Mouse (Mus musculus): Measurements from ENCODE around the gene Rgl2.

Gene Rgl2

GRCm38 (mm10) chr17:33908331-33909076, 20.8 kb upstream of the Rgl2 start:
- peak in 1 of 2 experiments; percentile 40 for DNase-seq (ENCODE audit: low spot score in 2 of 2)

GRCm38 (mm10) chr17:33909077-33909868, 20.1 kb upstream of the Rgl2 start, which contains the start of gene Daxx:
Gene Daxx, plus strand, starts transcription at chr17:33909414.
- peak; percentile 100 for DNase-seq (ENCODE audit: low spot score in 2 of 2)

DNA sequence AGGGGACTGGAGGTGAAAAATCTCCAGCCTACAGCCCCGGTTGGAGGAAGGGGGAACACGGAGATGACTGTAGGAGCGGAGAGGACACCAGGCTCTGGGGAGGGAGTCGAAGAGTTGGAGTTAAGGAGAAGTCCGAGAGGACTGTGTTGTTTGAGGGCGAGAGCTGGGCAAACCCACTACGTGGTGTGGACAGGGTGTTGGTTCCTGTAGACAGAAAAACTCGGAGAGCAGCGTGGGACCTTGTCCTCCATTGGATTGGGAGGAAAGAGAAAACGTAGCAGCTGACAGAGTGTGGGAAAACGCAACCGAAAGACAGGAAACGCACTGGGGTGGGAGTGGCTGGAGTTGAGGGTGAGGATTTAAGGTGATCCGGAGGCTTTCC, 19.5 kb upstream of the Rgl2 start:
- peak; percentile 57 to 69 for DNase-seq (ENCODE audit: low spot score in 2 of 2)

GRCm38 (mm10) chr17:33910346-33911051, 18.8 kb upstream of the Rgl2 start:
- no peak for DNase-seq (ENCODE audit: low spot score in 2 of 2)

- DNase-seq (ENCODE audit: low spot score in 2 of 2), result no peak
Measured at GRCm38 (mm10) chr17:33911052-33911812, 18.1 kb upstream of the Rgl2 start.

DNA sequence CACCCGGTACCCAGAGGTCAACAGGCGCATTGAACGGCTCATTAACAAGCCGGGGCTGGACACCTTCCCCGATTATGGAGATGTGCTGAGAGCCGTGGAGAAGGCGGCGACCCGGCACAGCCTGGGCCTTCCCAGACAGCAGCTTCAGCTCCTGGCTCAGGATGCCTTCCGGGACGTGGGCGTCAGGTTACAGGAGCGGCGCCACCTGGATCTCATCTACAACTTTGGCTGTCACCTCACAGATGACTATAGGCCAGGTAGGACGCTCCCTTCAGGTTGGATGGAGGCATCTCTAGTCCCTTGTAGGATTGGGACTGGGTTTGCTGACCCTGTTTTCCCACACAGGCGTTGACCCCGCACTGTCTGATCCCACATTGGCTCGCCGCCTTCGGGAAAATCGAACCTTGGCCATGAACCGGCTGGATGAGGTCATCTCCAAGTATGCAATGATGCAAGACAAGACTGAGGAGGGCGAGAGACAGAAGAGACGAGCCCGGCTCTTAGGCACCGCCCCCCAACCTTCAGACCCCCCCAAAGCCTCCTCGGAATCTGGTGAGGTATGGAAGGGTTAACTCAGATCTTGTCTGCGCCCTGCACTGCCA, 17.4 kb upstream of the Rgl2 start:
- DNase-seq (ENCODE audit: low spot score in 2 of 2), result no peak

- no peak for DNase-seq (ENCODE audit: low spot score in 2 of 2)
Measured at GRCm38 (mm10) chr17:33913264-33913663, 16.1 kb upstream of the Rgl2 start.

GRCm38 (mm10) chr17:33913905-33914304, 15.4 kb upstream of the Rgl2 start:
- no peak for DNase-seq (ENCODE audit: low spot score in 2 of 2)

GRCm38 (mm10) chr17:33914969-33915391, 14.4 kb upstream of the Rgl2 start:
- no peak for DNase-seq (ENCODE audit: low spot score in 2 of 2)

DNA sequence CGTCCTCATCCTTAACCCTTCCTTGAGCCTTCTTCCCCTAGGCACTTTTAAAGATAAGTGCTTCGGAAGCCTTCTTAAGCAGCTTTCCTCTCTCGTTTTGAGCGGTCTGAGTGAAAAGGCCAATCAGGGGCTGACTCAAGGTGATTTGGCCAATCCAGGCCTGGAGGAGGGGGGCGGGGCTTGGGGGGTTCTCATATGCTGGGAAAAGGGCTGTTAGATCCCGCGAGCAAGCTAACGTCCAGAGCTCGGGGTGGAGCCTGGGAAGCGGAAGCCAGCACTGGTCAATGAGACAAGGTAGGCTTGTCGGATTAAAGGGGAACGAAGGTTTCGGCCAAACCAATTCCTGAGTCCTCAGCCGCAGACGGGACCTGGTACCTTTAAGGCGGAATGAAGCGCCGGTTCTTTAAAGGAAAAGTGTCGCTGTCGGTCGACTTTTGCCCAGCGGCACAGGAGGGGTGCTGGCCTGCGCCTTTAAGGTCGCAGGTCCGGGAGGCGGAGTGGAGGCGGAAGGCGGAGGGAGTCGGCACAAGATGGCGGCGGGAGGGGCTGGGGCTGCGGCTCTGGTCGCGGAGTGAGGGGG, 13.6 kb upstream of the Rgl2 start, which contains the start of the genes Tapbp and Zbtb22:
Gene Tapbp (plus strand): TSS at position 229 of the 580 bp plus-strand sequence.
Gene Zbtb22 (plus strand): TSS at position 234 of the 580 bp plus-strand sequence.
- peak; percentile 93 to 95 for DNase-seq (ENCODE audit: low spot score in 2 of 2)

DNA sequence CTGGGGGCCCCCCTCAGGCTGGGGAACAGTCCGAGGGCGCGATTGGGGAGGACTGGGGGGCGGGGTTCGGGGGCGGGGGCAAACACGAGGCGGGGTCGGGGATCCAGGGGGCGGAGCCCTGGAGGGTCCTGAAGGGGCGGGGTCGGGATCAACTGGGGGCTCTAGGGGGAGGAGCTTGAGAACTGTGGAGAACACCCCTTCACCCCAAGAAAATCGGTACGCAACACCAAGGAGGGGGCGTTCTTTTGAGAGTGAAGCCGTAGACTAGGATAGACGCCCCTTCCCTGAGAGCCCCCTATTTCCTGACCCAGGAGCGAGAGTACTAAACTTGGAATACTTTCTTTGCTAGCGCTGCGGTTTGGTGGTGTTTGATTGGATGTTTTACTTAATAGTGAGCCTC, 13.0 kb upstream of the Rgl2 start:
- DNase-seq (ENCODE audit: low spot score in 2 of 2), result no peak

- DNase-seq (ENCODE audit: low spot score in 2 of 2), result no peak
Measured at GRCm38 (mm10) chr17:33916847-33917655, 12.3 kb upstream of the Rgl2 start.

- no peak for DNase-seq (ENCODE audit: low spot score in 2 of 2)
Measured at GRCm38 (mm10) chr17:33917656-33918292, 11.6 kb upstream of the Rgl2 start.

DNA sequence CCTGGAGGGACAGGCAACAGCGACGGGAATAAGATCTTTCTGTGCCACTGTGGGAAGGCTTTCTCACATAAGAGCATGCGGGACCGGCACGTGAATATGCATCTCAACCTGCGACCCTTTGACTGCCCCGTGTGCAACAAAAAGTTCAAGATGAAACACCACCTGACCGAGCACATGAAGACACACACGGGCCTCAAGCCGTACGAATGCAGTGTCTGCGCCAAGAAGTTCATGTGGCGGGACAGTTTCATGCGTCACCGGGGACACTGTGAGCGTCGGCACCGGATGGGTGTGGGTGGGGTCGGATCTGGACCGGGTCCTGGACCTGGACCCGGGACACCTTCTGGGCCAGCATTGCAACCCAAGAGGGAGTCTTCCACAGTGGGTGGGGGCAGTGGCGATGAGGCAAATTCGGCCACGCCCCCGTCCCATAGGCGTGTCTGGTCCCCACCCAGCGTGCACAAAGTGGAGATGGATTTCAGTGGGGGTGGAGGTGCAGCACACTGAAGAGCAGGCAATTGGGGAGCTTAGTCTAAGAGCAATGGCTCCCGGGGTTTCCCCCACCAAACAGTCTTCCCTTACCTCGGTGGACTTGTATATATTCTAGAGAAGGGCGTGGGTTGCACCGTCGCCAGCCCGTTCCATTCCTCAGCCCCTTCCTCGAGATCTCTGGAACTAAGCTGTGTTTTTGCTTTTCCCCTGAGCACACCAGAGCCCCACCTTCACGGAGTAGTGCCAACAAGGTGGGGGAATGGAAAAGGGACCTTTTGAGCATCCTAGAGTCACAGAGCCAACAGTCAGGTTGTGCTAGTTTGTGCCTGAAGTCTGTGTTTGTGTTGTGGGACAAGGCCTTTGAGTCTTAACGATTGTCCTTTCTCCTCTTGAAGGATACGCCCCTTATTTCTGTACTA, 10.8 kb upstream of the Rgl2 start:
- peak; percentile 42 to 61 for DNase-seq (ENCODE audit: low spot score in 2 of 2)

- DNase-seq (ENCODE audit: low spot score in 2 of 2), result peak; percentile 83 to 91
Measured at GRCm38 (mm10) chr17:33919351-33920281, 9.7 kb upstream of the Rgl2 start.

DNA sequence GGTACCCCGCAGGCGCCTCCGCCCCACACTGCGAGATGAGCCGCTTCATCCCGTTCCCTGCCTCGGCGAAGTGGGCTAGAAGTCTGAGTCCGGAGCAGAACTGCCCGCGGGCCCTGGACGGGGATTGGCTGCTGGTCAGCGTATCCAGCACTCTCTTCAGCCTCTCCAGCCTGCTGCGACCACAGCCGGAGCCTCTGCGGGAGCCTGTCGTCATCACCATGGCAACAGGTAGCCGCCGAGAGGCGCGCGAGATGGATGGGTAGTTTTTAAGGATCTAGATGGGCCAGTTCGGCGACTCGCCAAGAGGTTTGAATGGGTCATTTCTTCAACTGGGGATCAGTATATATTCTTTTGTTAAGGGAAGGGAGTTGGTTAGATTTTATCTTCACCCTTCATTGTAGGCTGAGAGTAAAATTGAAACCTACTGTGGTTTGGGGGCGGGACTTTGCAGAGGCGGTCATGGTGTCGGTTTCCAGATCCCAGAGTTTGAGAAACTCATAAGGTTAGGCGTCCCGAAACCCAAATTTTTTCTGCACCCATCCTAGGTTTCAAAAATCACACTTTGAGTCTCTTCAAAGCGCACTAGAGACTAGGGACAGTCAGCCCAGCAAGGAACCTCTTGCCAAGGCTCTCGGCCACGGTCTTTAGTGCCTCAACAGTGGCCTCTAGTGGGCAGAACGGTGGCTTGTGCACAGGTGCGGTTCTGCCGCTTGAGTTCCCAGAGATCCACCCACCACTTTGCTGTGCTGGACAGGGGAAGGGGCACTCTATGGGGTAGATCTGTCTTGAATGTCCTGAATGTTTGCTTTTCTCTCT, 8.9 kb upstream of the Rgl2 start:
- peak; percentile 82 to 85 for DNase-seq (ENCODE audit: low spot score in 2 of 2)

Measured in urinary bladder, postnatal 36 days (tissue).